Mouse (Mus musculus) spleen, adult 2 months (tissue): ENCODE measurements around the gene Atg2b.

Experiments
- CTCF ChIP-seq: fragments of 200-500 bp; IDR thresholded peaks from 2 replicates; pipeline ENCODE4 v1.5.1; 2011; ENCODE audit warnings: mild to moderate bottlenecking, inconsistent platforms; ENCODE audit not compliant: insufficient read depth, insufficient read length, insufficient replicate concordance; ENCODE audit errors: extremely low read depth
- POLR2A ChIP-seq: fragments of 200-500 bp; IDR thresholded peaks from 2 replicates; pipeline ENCODE4 v1.6.1; 2011; ENCODE audit warnings: low read depth, low read length, inconsistent platforms

DNA sequence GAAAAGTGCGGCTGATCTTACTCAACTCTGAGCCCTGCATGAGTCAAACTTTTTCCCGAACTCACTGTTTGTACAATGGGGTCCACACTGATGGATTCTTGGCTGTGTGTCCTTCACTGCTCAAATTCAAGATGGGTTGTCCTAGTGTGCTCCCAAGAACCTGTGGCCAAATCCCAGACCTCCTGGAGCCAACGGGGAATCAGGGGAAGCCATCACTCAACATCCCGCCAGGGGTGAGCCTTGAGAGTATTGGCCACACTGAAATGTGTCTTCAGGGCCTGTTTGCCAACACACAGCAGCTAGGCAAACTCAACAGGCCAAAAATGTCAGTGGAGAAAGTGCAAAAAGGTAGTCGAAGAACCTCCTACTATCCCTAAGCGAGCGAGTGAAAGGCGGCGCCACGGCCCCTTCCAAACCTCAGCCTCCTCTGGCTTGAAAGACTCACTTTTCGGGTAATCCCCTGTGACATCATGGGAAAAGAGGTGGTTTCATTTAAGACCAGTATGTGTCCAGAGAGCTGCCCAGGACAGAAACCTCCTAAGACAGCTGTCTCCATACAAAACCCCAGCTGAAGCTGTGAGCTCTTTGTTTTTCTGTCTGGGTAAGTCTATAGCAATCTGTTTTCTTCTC is 82.3 kb downstream of the Atg2b start, which contains the start of gene Bdkrb1:
- TF ChIP-seq CTCF (no peak), POLR2A (no peak)
